Mouse (Mus musculus): ENCODE results near the gene Med15.

DNA sequence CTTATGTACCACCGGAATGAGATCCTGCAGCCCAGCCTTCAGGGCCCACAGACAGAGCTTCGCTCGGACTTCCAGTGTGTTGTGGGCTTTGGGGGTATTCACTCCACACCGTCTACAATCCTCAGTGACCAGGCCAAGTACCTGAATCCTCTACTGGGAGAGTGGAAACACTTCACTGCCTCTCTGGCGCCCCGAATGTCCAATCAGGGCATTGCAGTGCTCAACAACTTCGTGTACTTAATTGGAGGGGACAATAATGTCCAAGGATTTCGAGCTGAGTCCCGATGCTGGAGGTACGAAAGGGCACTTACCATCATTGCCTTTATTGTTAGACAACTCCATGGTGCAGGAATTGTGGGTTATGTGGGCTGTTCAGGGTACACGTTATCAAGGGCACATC is 44.1 kb upstream of the Med15 start:
- peak; percentile 61 for TF ChIP-seq CTCF (IDR thresholded peaks at IDR 0.05; ENCODE audit: extremely low read depth, insufficient read depth, low read length)
- TF ChIP-seq POLR2A (IDR thresholded peaks at IDR 0.05; ENCODE audit: extremely low read depth, insufficient read depth, low read length), result no peak

All from cortical plate, adult 2 months (tissue).